Mouse (Mus musculus) myocyte (in vitro differentiated cells): ENCODE results near the gene Slc35f1. TPM values are rescaled to one million over a fixed set of nuclear protein-coding genes. Genes with fewer than 3 reads are reported as not detected.

Experiments used
- H3K27me3 ChIP-seq: one replicate; pipeline ENCODE4 v1.6.1; 2011; ENCODE audit not compliant: control insufficient read depth, insufficient read depth, insufficient read length
- H3K36me3 ChIP-seq: one replicate; pipeline ENCODE4 v1.6.1; 2011; ENCODE audit not compliant: control insufficient read depth, insufficient read depth
- H3K4me2 ChIP-seq: one replicate; pipeline ENCODE4 v1.6.1; 2011; ENCODE audit warnings: low read depth, control low read depth
- H3K4me3 ChIP-seq: one replicate; pipeline ENCODE4 v1.5.1; 2011; ENCODE audit warnings: mild to moderate bottlenecking, control low read depth, moderate library complexity
- H3K79me2 ChIP-seq: one replicate; pipeline ENCODE4 v1.6.1; 2011; ENCODE audit not compliant: control insufficient read depth, insufficient read depth
- H3ac ChIP-seq: one replicate; pipeline ENCODE4 v1.6.1; 2011; ENCODE audit not compliant: control insufficient read depth, insufficient read length
- CEBPB ChIP-seq: IDR thresholded peaks from 2 replicates; pipeline ENCODE4 v1.6.1; 2011; ENCODE audit warnings: mild to moderate bottlenecking, moderate library complexity; ENCODE audit not compliant: poor library complexity, insufficient read depth, severe bottlenecking
- E2F4 ChIP-seq: IDR thresholded peaks from one replicate; pipeline ENCODE4 v1.6.1; 2011; ENCODE audit warnings: mild to moderate bottlenecking, control low read depth, moderate library complexity; ENCODE audit not compliant: insufficient read depth
- MAX ChIP-seq: IDR thresholded peaks from one replicate; pipeline ENCODE4 v1.6.1; 2011; ENCODE audit warnings: low read depth, mild to moderate bottlenecking, control low read depth
- MYOD1 ChIP-seq, 3 experiments: IDR thresholded peaks; one replicate each; pipeline ENCODE4 v1.6.1; 2011; ENCODE audit warnings: control low read depth in 2 of 3, low read depth in 2 of 3, mild to moderate bottlenecking in 2 of 3, moderate library complexity in 1 of 3; ENCODE audit not compliant: insufficient read length in 2 of 3, control insufficient read depth in 1 of 3
- MYOG ChIP-seq, 3 experiments: IDR thresholded peaks; one replicate each; pipeline ENCODE4 v1.6.1; 2011; ENCODE audit warnings: control low read depth in 2 of 3, low read depth in 2 of 3, mild to moderate bottlenecking in 2 of 3; ENCODE audit not compliant: insufficient read length in 2 of 3, control insufficient read depth in 1 of 3, insufficient read depth in 1 of 3
- POLR2A ChIP-seq: IDR thresholded peaks from one replicate; pipeline ENCODE4 v1.6.1; 2011; ENCODE audit warnings: low read depth, mild to moderate bottlenecking, control low read depth, moderate library complexity; ENCODE audit not compliant: insufficient read length
- POLR2AphosphoS2 ChIP-seq: IDR thresholded peaks from one replicate; pipeline ENCODE4 v1.6.1; 2011; ENCODE audit warnings: low read depth, control low read depth; ENCODE audit not compliant: insufficient read length
- REST ChIP-seq: IDR thresholded peaks from one replicate; pipeline ENCODE4 v1.6.1; 2011; ENCODE audit warnings: mild to moderate bottlenecking, control low read depth, moderate library complexity; ENCODE audit not compliant: insufficient read depth, insufficient read length
- SRF ChIP-seq: IDR thresholded peaks from one replicate; pipeline ENCODE4 v1.6.1; 2011; ENCODE audit warnings: low read depth; ENCODE audit not compliant: control insufficient read depth, insufficient read length
- TCF12 ChIP-seq: IDR thresholded peaks from one replicate; pipeline ENCODE4 v1.6.1; 2011; ENCODE audit warnings: mild to moderate bottlenecking, control low read depth; ENCODE audit not compliant: poor library complexity, insufficient read depth, severe bottlenecking
- TCF3 ChIP-seq: IDR thresholded peaks from one replicate; pipeline ENCODE4 v1.6.1; 2011; ENCODE audit warnings: low read depth, control low read depth; ENCODE audit not compliant: insufficient read length
- USF1 ChIP-seq: IDR thresholded peaks from one replicate; pipeline ENCODE4 v1.6.1; 2011; ENCODE audit warnings: low read depth, mild to moderate bottlenecking, control low read depth, moderate library complexity
- polyA plus RNA-seq: library from polyadenylated mRNA; unstranded; fragments of >200 nt; fragmentation: generic; extraction: Trizol; gene quantifications from one replicate; pipeline ENCODE4 v1.2.1, GENCODE M21; 2012; ENCODE audit warnings: missing spikeins

Slc35f1 gene
- polyA plus RNA-seq, 1 experiment, result not detected

GRCm38 (mm10) chr10:52911762-52912161 is 221.4 kb downstream of the Slc35f1 start:
- no peak overlapping the region for H3K4me3 ChIP-seq
- H3K36me3 ChIP-seq, result no peaks in the 10 kb centered on the region
- no peaks in the 10 kb centered on the region for H3K27me3 ChIP-seq
- no peaks in the 10 kb centered on the region for H3K79me2 ChIP-seq
- TF ChIP-seq REST, result no peak
- TF ChIP-seq USF1, result no peak
- no peak for TF ChIP-seq TCF12
- H3ac ChIP-seq, result no peak overlapping the region
- H3K4me2 ChIP-seq, result no peak overlapping the region

- H3K27me3 ChIP-seq, result no peaks in the 10 kb centered on the region
- H3ac ChIP-seq, result no peak overlapping the region
- no peaks in the 10 kb centered on the region for H3K79me2 ChIP-seq
- H3K4me2 ChIP-seq, result no peak overlapping the region
- TF ChIP-seq SRF (no peak), MYOD1 (IDR thresholded peaks at IDR 0.05; ENCODE audit: control insufficient read depth in 1 of 3, insufficient read length in 2 of 3, low read depth in 2 of 3) (no peak), MYOG (IDR thresholded peaks at IDR 0.05; ENCODE audit: control insufficient read depth in 1 of 3, insufficient read depth in 1 of 3, insufficient read length in 2 of 3, low read depth in 2 of 3) (no peak), REST (no peak), TCF3 (no peak), E2F4 (no peak)
- H3K36me3 ChIP-seq, result no peaks in the 10 kb centered on the region
- no peak overlapping the region for H3K4me3 ChIP-seq
Observed at GRCm38 (mm10) chr10:52918715-52919114, 228.4 kb downstream of the Slc35f1 start.

GRCm38 (mm10) chr10:52923143-52923542 is 232.8 kb downstream of the Slc35f1 start:
- TF ChIP-seq REST (no peak), POLR2AphosphoS2 (no peak), MYOD1 (IDR thresholded peaks at IDR 0.05; ENCODE audit: control insufficient read depth in 1 of 3, insufficient read length in 2 of 3, low read depth in 2 of 3) (no peak), USF1 (no peak), MYOG (IDR thresholded peaks at IDR 0.05; ENCODE audit: control insufficient read depth in 1 of 3, insufficient read depth in 1 of 3, insufficient read length in 2 of 3, low read depth in 2 of 3) (no peak), E2F4 (no peak), TCF12 (no peak), TCF3 (no peak), POLR2A (no peak), CEBPB (no peak), MAX (no peak), SRF (no peak)
- Histone ChIP-seq H3K27me3 (no peaks in the 10 kb centered on the region), H3K4me3 (no peak overlapping the region), H3K36me3 (no peaks in the 10 kb centered on the region), H3K4me2 (no peak overlapping the region), H3ac (no peak overlapping the region), H3K79me2 (no peaks in the 10 kb centered on the region)

GRCm38 (mm10) chr10:52926330-52926729 is 236.0 kb downstream of the Slc35f1 start:
- no peak overlapping the region for H3K4me2 ChIP-seq
- H3ac ChIP-seq, result no peak overlapping the region
- H3K27me3 ChIP-seq, result no peaks in the 10 kb centered on the region
- TF ChIP-seq POLR2AphosphoS2 (no peak), TCF12 (no peak), POLR2A (no peak), E2F4 (no peak), MAX (no peak), MYOD1 (IDR thresholded peaks at IDR 0.05; ENCODE audit: control insufficient read depth in 1 of 3, insufficient read length in 2 of 3, low read depth in 2 of 3) (no peak), MYOG (IDR thresholded peaks at IDR 0.05; ENCODE audit: control insufficient read depth in 1 of 3, insufficient read depth in 1 of 3, insufficient read length in 2 of 3, low read depth in 2 of 3) (no peak), TCF3 (no peak), SRF (no peak), REST (no peak), CEBPB (no peak), USF1 (no peak)
- no peaks in the 10 kb centered on the region for H3K79me2 ChIP-seq
- no peaks in the 10 kb centered on the region for H3K36me3 ChIP-seq
- no peak overlapping the region for H3K4me3 ChIP-seq

GRCm38 (mm10) chr10:52932159-52932558 is 241.8 kb downstream of the Slc35f1 start:
- Histone ChIP-seq H3K27me3 (no peaks in the 10 kb centered on the region), H3K4me3 (no peak overlapping the region), H3K79me2 (no peaks in the 10 kb centered on the region), H3K36me3 (no peaks in the 10 kb centered on the region), H3K4me2 (no peak overlapping the region), H3ac (no peak overlapping the region)
- no peak for TF ChIP-seq MAX
- no peak for TF ChIP-seq POLR2AphosphoS2
- no peak for TF ChIP-seq REST
- TF ChIP-seq TCF3, result no peak
- no peak for TF ChIP-seq POLR2A
- TF ChIP-seq SRF, result no peak
- TF ChIP-seq CEBPB, result no peak
- no peak for TF ChIP-seq USF1
